ENCODE assay signal across 8 mouse cellular contexts in genomic region chr8:124721862-124722515, GRCm38 (mm10). TPM values are rescaled to one million over a fixed set of nuclear protein-coding genes. Genes with fewer than 3 reads are reported as not detected.
DNase-seq lines count a peak whose midpoint lies in the region; ATAC-seq and TF ChIP-seq lines count a peak whose summit lies in the region.

Gene Ttc13, minus strand, starts transcription at chr8:124721983.
Gene Arv1, plus strand, starts transcription at chr8:124722139.

- H3K27me3 ChIP-seq in kidney, embryonic 14.5 days (ENCODE audit: control insufficient read depth, insufficient read depth, low read length): no peaks in the 10 kb centered on the region
- no peaks in the 10 kb centered on the region for H3K27me3 ChIP-seq in limb, embryonic 15.5 days

- DNase-seq in A20 (ENCODE audit: low read depth, low spot score): peak; percentile 99
- DNase-seq in heart, adult 9 months (ENCODE audit: low spot score in 2 of 2): peak; percentile 97
- peak; percentile 92 for DNase-seq in monocyte, adult 2 months (ENCODE audit: low read depth in 1 of 2, low spot score in 2 of 2)
- DNase-seq in spleen, postnatal 36 days (ENCODE audit: low spot score in 2 of 2): peak; percentile 97 to 98

- H3K27ac ChIP-seq in bone marrow macrophage, adult 2 months (ENCODE audit: insufficient read depth, low read depth, low read length): peak within 1 kb of the TSS; percentile 59
- H3K27ac ChIP-seq in embryonic fibroblast, embryonic 13.5 days (ENCODE audit: insufficient read depth, low read length): peak within 1 kb of the TSS; percentile 21; the same call in 1 of the 2 replicates
- peak within 1 kb of the TSS; percentile 42; the same call in 1 of the 2 replicates for H3K27ac ChIP-seq in kidney, embryonic 14.5 days (ENCODE audit: low read depth, low read length)
- peak within 1 kb of the TSS; percentile 71 for H3K27ac ChIP-seq in limb, embryonic 15.5 days

- peak within 1 kb of the TSS; percentile 86 for H3K9ac ChIP-seq in kidney, embryonic 14.5 days (ENCODE audit: low read depth, low read length)
- peak within 1 kb of the TSS; percentile 78 for H3K9ac ChIP-seq in limb, embryonic 15.5 days

- no peaks in the 10 kb centered on the region for H3K9me3 ChIP-seq in kidney, embryonic 14.5 days (ENCODE audit: control insufficient read depth, low read length)
- no peaks in the 10 kb centered on the region for H3K9me3 ChIP-seq in limb, embryonic 15.5 days

- WGBS in kidney, embryonic 14.5 days: under 1% methylated on average over 59 of the region's 59 CpGs
- WGBS in limb, embryonic 15.5 days: under 1% methylated on average over 59 of the region's 59 CpGs

- peak within 1 kb of the TSS; percentile 89 for H3K4me2 ChIP-seq in kidney, embryonic 14.5 days (replicated peaks; ENCODE audit: low read depth, low read length)
- peak within 1 kb of the TSS; percentile 88 for H3K4me2 ChIP-seq in limb, embryonic 15.5 days

- H3K4me3 ChIP-seq in bone marrow macrophage, adult 2 months (ENCODE audit: insufficient read depth, low read length): peak within 1 kb of the TSS; percentile 91
- peak within 1 kb of the TSS; percentile 89 for H3K4me3 ChIP-seq in embryonic fibroblast, embryonic 13.5 days (ENCODE audit: insufficient read depth, low read length)
- H3K4me3 ChIP-seq in kidney, embryonic 14.5 days (ENCODE audit: low read length): peak within 1 kb of the TSS; percentile 99
- H3K4me3 ChIP-seq in limb, embryonic 15.5 days: peak within 1 kb of the TSS; percentile 94

- ATAC-seq in kidney, embryonic 14.5 days (ENCODE audit: low FRiP score, low TSS enrichment): peak; percentile 100
- peak; percentile 99 for ATAC-seq in limb, embryonic 15.5 days (ENCODE audit: insufficient number of reproducible peaks, low FRiP score, low TSS enrichment, low read depth)

- peaks cover 15% of the 10 kb centered on the region for H3K4me1 ChIP-seq in bone marrow macrophage, adult 2 months (ENCODE audit: control insufficient read depth, insufficient read depth, low read length)
- H3K4me1 ChIP-seq in embryonic fibroblast, embryonic 13.5 days (ENCODE audit: control insufficient read depth, insufficient read depth, low read length): peaks cover 8% of the 10 kb centered on the region; the same call in 1 of the 2 replicates
- H3K4me1 ChIP-seq in kidney, embryonic 14.5 days (ENCODE audit: control insufficient read depth, insufficient read depth, low read length): peaks cover 21% of the 10 kb centered on the region
- H3K4me1 ChIP-seq in limb, embryonic 15.5 days: peaks cover 23% of the 10 kb centered on the region

- no peak for TF ChIP-seq CTCF in bone marrow macrophage, adult 2 months (IDR thresholded peaks at IDR 0.05; ENCODE audit: low read depth, low read length)
- no peak for TF ChIP-seq CTCF in embryonic fibroblast, embryonic 13.5 days (IDR thresholded peaks at IDR 0.05; ENCODE audit: borderline replicate concordance, insufficient read depth, low read length)

- TF ChIP-seq POLR2A in bone marrow macrophage, adult 2 months (IDR thresholded peaks at IDR 0.05; ENCODE audit: borderline replicate concordance, low read depth, low read length): no peak
- peak; percentile 33 for TF ChIP-seq POLR2A in embryonic fibroblast, embryonic 13.5 days (IDR thresholded peaks at IDR 0.05; ENCODE audit: low read depth, low read length)

- H3K36me3 ChIP-seq in kidney, embryonic 14.5 days (ENCODE audit: control insufficient read depth, insufficient read depth, low read length): peaks cover 15% of the 10 kb centered on the region; the same call in 1 of the 2 replicates
- H3K36me3 ChIP-seq in limb, embryonic 15.5 days: peaks cover 17% of the 10 kb centered on the region

RNA-seq across cellular contexts. Expression of gene Ttc13, which starts in this region (rescaled TPM):
- polyA plus RNA-seq in bone marrow macrophage, adult 2 months (2012; ENCODE audit: insufficient read depth, insufficient read length, missing spikeins): 30.6 and 33.5 TPM in 2 replicates
- 54.1 and 55.6 TPM in 2 replicates for polyA plus RNA-seq in embryonic fibroblast, embryonic 13.5 days (2011; ENCODE audit: insufficient read length, low read depth, missing spikeins)
- 36.3 and 57.1 TPM in 2 replicates for polyA plus RNA-seq in kidney, embryonic 14.5 days (2014; fragmentation: Nextera tagmentation; extraction: Ambion mirVana)
- polyA plus RNA-seq in limb, embryonic 15.5 days (2015; fragmentation: Nextera tagmentation; extraction: Ambion mirVana): 41.6 and 43.0 TPM in 2 replicates

RNA-seq across cellular contexts. Expression of gene Arv1, which starts in this region (rescaled TPM):
- polyA plus RNA-seq in bone marrow macrophage, adult 2 months (2012; ENCODE audit: insufficient read depth, insufficient read length, missing spikeins): 3.9 and 4.5 TPM in 2 replicates
- 8.2 and 10.4 TPM in 2 replicates for polyA plus RNA-seq in embryonic fibroblast, embryonic 13.5 days (2011; ENCODE audit: insufficient read length, low read depth, missing spikeins)
- polyA plus RNA-seq in kidney, embryonic 14.5 days (2014; fragmentation: Nextera tagmentation; extraction: Ambion mirVana): 30.9 and 32.2 TPM in 2 replicates
- polyA plus RNA-seq in limb, embryonic 15.5 days (2015; fragmentation: Nextera tagmentation; extraction: Ambion mirVana): 18.4 and 19.5 TPM in 2 replicates

Comparison
In these comparisons a context has a peak if more than half of its experiments do, and no peak if none do; other contexts are left out.
1. Peak in every context shown above with its lines: DNase-seq, ATAC-seq, H3K4me3 ChIP-seq and H3K27ac ChIP-seq.
2. H3K27ac ChIP-seq: peak in every context shown above with its lines; median percentile 71 in limb, embryonic 15.5 days; 59 in bone marrow macrophage, adult 2 months; 42 in kidney, embryonic 14.5 days; 21 in embryonic fibroblast, embryonic 13.5 days.